Mouse (Mus musculus) B cell, adult 2 months (primary cell): ENCODE data around the gene Vmn1r24.
"Not testable (repeated sequence)": the region's sequence is repeated elsewhere in the genome, so short reads cannot be mapped to it uniquely, and the experiment has no call there.

Experiments used
- DNase-seq, 2 experiments: peaks; one replicate each; pipeline ENCODE4 v3.0.0; 2022

Gene Vmn1r24

GRCm38 (mm10) chr6:57961403-57961802 is at the start of gene Vmn1r24:
Vmn1r24 (minus strand) TSS chr6:57961503.
- not testable (repeated sequence) for DNase-seq

- no peak for DNase-seq
Measured at GRCm38 (mm10) chr6:57980710-57981109, 19.4 kb upstream of the Vmn1r24 start, which contains the start of gene Vmn1r25. Vmn1r25 (minus strand) TSS chr6:57980810.

- DNase-seq = no peak
Measured at GRCm38 (mm10) chr6:57926738-57927137, 34.6 kb downstream of the Vmn1r24 start, which contains the start of gene Vmn1r23. Vmn1r23 (minus strand) TSS chr6:57926838.

- DNase-seq = no peak
Measured at GRCm38 (mm10) chr6:57907928-57908327, 53.4 kb downstream of the Vmn1r24 start, which contains the start of gene Vmn1r22. Vmn1r22 (minus strand) TSS chr6:57908028.
